Mouse (Mus musculus): ENCODE data around the gene Tmem183a.
A peak's percentile ranks its signal among the peaks of the same experiment; 100 is the strongest.

Gene Tmem183a

GRCm38 (mm10) chr1:134361857-134362212 is at the start of gene Tmem183a:
Gene Tmem183a, minus strand, starts transcription at chr1:134361979.
- peak; percentile 96 for DNase-seq (ENCODE audit: low read depth, low spot score)
- Histone ChIP-seq H3K27me3 (ENCODE audit: control insufficient read depth, insufficient read depth, low read length, poor library complexity, severe bottlenecking) (no peaks in the 10 kb centered on the region), H3K36me3 (ENCODE audit: control insufficient read depth, insufficient read depth, low read length, poor library complexity, severe bottlenecking) (peaks cover 2% of the 10 kb centered on the region)

- H3K36me3 ChIP-seq (ENCODE audit: control insufficient read depth, insufficient read depth, low read length, poor library complexity, severe bottlenecking): no peaks in the 10 kb centered on the region
- no peak for DNase-seq (ENCODE audit: low read depth, low spot score)
Measured at GRCm38 (mm10) chr1:134408080-134408479, 46.3 kb upstream of the Tmem183a start.

DNA sequence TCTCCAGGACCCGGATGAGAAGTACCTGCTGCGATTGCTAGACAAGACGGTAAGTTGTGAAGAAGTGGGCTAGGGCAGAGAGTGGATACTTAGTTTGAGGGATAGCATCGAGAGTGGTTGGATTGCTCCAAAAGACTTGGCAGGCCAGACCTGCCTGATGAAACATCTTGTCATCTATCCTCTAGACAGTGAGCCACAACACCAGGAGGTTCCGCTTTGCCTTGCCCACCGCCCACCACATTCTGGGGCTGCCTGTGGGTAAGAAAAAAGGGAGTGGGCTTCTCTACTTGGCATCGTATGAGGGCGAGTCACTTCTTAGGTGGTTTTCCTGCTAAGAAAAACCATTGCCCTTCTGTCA is 44.6 kb upstream of the Tmem183a start:
- DNase-seq (ENCODE audit: low read depth, low spot score): no peak
- no peaks in the 10 kb centered on the region for H3K36me3 ChIP-seq (ENCODE audit: control insufficient read depth, insufficient read depth, low read length, poor library complexity, severe bottlenecking)

More at GRCm38 (mm10) chr1:134408080-134408479, 46.3 kb upstream of the Tmem183a start:
- H3K27me3 ChIP-seq (ENCODE audit: control insufficient read depth, insufficient read depth, low read length, poor library complexity, severe bottlenecking): no peaks in the 10 kb centered on the region

DNA sequence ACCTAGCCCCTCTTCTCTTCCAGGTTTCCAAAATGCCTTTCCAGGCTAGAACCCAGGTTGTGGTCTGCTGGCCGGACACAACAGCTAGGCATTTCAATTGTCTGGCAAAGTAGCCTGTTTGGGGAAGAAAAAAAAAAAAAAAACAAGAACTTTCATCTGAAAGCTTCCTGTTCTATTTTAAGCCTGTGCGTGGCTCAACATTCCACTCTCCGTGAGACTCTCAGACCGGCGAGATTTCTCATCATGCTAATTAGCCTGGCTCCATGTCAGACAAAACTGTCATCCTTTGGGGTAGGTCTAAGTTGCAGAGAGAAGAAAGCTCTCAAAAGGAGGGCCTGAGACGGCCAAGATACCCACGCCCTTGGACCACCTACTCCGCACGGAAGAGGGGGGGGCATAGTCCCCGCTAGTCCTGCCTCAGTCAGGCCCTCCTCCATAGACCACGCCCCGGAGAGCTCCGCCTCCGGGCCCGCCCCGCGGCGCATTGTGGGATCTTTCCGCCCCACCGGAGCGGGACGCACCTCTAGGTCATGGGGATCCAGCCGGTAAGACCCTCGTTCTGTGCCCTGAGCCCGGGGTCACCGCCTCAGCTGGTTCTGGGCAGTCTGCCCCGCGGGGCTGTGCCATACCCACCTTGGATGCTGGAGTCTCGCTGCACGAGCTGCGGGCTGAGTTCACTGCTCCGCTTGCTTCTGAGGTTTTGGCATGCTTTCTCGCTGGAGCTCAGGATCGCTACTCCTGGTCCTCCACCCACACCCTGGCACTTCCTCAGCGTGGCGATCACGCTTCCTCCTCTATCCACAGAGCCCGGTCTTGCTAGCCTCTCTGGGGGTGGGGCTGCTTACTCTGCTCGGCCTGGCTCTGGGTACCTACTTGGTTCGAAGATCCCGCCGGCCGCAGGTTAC is 44.0 kb upstream of the Tmem183a start, which contains the start of gene Cyb5r1:
TSS of gene Cyb5r1 (plus strand) at position 51 of the 905 bp plus-strand sequence.
- peak; percentile 74 for DNase-seq (ENCODE audit: low read depth, low spot score)
- Histone ChIP-seq H3K36me3 (ENCODE audit: control insufficient read depth, insufficient read depth, low read length, poor library complexity, severe bottlenecking) (no peaks in the 10 kb centered on the region), H3K27me3 (ENCODE audit: control insufficient read depth, insufficient read depth, low read length, poor library complexity, severe bottlenecking) (no peaks in the 10 kb centered on the region)

More for the DNA sequence above, 44.6 kb upstream of the Tmem183a start:
- no peaks in the 10 kb centered on the region for H3K27me3 ChIP-seq (ENCODE audit: control insufficient read depth, insufficient read depth, low read length, poor library complexity, severe bottlenecking)

- no peak for DNase-seq (ENCODE audit: low read depth, low spot score)
Measured at GRCm38 (mm10) chr1:134399735-134400134, 38.0 kb upstream of the Tmem183a start.

DNA sequence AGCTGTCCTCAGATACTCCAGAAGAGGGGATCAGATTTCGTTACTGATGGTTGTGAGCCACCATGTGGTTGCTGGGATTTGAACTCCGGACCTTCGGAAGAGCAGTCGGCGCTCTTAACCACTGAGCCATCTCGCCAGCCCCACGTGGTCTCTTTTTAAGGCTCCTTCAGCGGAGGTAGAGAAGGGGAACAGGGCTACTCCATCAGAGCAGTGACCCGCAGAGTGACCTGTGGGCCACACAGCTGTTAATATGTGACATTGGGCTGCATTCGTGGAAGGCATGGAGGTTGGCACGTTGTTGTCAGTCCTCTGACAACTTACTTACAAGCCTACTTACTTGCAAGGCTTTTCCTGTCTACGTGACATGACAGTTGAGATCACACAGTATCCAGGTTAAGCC is 36.4 kb upstream of the Tmem183a start:
- no peaks in the 10 kb centered on the region for H3K27me3 ChIP-seq (ENCODE audit: control insufficient read depth, insufficient read depth, low read length, poor library complexity, severe bottlenecking)
- DNase-seq (ENCODE audit: low read depth, low spot score): no peak
- no peaks in the 10 kb centered on the region for H3K36me3 ChIP-seq (ENCODE audit: control insufficient read depth, insufficient read depth, low read length, poor library complexity, severe bottlenecking)

More at GRCm38 (mm10) chr1:134399735-134400134, 38.0 kb upstream of the Tmem183a start:
- Histone ChIP-seq H3K36me3 (ENCODE audit: control insufficient read depth, insufficient read depth, low read length, poor library complexity, severe bottlenecking) (no peaks in the 10 kb centered on the region), H3K27me3 (ENCODE audit: control insufficient read depth, insufficient read depth, low read length, poor library complexity, severe bottlenecking) (no peaks in the 10 kb centered on the region)

DNA sequence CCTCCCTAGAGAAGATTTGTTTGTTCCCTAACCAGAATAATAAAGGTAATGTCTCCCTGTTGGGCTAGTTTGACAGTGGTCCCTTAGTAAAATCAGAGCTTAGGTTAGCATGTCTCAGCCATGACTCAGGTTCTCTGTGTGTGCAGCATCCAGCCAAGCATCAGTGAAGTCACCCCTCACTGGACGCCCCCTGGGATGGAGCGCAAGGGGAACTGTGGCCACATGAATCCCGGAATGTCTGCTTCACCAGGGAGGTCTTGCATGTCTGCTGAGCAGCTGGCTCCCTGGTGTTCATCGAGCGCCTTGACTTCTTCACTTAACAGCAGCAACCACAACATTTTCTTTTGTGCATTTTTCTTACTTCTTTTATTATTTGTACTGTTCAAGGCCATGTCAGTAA is 32.0 kb upstream of the Tmem183a start:
- no peaks in the 10 kb centered on the region for H3K27me3 ChIP-seq (ENCODE audit: control insufficient read depth, insufficient read depth, low read length, poor library complexity, severe bottlenecking)
- no peak for DNase-seq (ENCODE audit: low read depth, low spot score)
- H3K36me3 ChIP-seq (ENCODE audit: control insufficient read depth, insufficient read depth, low read length, poor library complexity, severe bottlenecking): no peaks in the 10 kb centered on the region

DNA sequence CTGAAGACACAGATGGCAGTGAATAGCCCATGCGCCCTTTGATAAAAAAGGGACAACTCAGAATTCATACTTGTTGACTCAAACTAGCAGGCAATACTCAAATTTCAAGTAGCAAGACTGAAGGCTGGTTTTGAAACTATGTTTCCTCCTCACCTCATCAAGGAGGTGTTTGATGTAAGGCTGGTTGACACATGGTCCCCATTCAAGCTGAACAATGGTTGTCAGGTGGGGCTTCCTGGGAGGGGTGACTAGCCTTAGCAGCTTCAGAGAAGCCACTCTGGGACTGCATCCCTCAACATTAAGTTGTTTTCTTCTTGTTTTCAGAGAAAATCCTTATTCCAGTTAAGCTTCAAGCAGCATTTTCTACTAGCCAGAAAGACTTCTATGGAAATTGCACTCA is 23.9 kb upstream of the Tmem183a start, which contains the start of gene 4933406M09Rik:
TSS of gene 4933406M09Rik (plus strand) at position 275 of the 400 bp plus-strand sequence.
- Histone ChIP-seq H3K27me3 (ENCODE audit: control insufficient read depth, insufficient read depth, low read length, poor library complexity, severe bottlenecking) (no peaks in the 10 kb centered on the region), H3K36me3 (ENCODE audit: control insufficient read depth, insufficient read depth, low read length, poor library complexity, severe bottlenecking) (no peaks in the 10 kb centered on the region)

GRCm38 (mm10) chr1:134385176-134385575 is 23.4 kb upstream of the Tmem183a start:
- DNase-seq (ENCODE audit: low read depth, low spot score): no peak
- Histone ChIP-seq H3K36me3 (ENCODE audit: control insufficient read depth, insufficient read depth, low read length, poor library complexity, severe bottlenecking) (no peaks in the 10 kb centered on the region), H3K27me3 (ENCODE audit: control insufficient read depth, insufficient read depth, low read length, poor library complexity, severe bottlenecking) (no peaks in the 10 kb centered on the region)

More for the DNA sequence above, 23.9 kb upstream of the Tmem183a start, which contains the start of gene 4933406M09Rik:
- DNase-seq (ENCODE audit: low read depth, low spot score): no peak

- DNase-seq (ENCODE audit: low read depth, low spot score): no peak
- Histone ChIP-seq H3K36me3 (ENCODE audit: control insufficient read depth, insufficient read depth, low read length, poor library complexity, severe bottlenecking) (no peaks in the 10 kb centered on the region), H3K27me3 (ENCODE audit: control insufficient read depth, insufficient read depth, low read length, poor library complexity, severe bottlenecking) (no peaks in the 10 kb centered on the region)
Measured at GRCm38 (mm10) chr1:134384581-134384980, 22.8 kb upstream of the Tmem183a start.

- no peaks in the 10 kb centered on the region for H3K27me3 ChIP-seq (ENCODE audit: control insufficient read depth, insufficient read depth, low read length, poor library complexity, severe bottlenecking)
- no peaks in the 10 kb centered on the region for H3K36me3 ChIP-seq (ENCODE audit: control insufficient read depth, insufficient read depth, low read length, poor library complexity, severe bottlenecking)
- no peak for DNase-seq (ENCODE audit: low read depth, low spot score)
Measured at GRCm38 (mm10) chr1:134381795-134382625, 20.2 kb upstream of the Tmem183a start.

DNA sequence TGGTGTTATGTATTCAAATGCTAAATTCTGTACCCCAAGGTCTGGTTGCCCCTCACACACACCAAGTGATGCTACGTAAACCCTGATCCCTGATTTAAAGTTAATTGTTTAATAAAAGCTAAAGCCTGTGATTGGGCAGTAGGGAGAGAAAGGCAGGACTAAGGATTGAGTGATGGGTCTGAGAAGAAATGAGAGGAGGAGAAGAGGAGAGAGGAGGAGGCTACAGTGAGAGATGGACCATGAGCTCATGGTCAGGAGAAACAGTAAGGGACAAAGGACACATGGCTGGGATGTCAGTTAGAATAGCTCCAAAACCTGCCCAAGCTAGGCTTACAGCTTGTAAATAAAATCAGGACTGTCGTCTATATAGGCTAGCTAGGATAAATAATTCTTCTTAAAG is 19.3 kb upstream of the Tmem183a start:
- DNase-seq (ENCODE audit: low read depth, low spot score): no peak
- Histone ChIP-seq H3K36me3 (ENCODE audit: control insufficient read depth, insufficient read depth, low read length, poor library complexity, severe bottlenecking) (no peaks in the 10 kb centered on the region), H3K27me3 (ENCODE audit: control insufficient read depth, insufficient read depth, low read length, poor library complexity, severe bottlenecking) (no peaks in the 10 kb centered on the region)

DNA sequence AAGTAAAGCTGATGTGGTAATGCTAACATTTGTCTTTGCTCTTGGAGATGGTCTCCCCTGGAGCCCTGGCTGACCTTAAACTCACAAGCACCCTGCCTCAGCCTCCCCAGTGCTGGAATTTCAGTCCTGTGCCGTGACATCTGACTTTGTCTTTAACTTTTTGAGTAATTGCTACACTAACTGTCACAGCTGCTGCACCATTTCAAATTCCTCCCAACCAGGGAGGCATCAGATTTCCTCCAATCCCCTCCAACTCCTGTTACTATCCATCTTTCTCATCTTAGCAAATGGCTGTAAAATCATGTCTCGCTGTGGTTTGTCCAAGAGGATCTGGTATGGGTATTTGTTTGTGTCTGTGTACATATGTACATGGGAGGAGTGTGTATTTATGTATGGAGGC is 12.3 kb upstream of the Tmem183a start:
- Histone ChIP-seq H3K27me3 (ENCODE audit: control insufficient read depth, insufficient read depth, low read length, poor library complexity, severe bottlenecking) (no peaks in the 10 kb centered on the region), H3K36me3 (ENCODE audit: control insufficient read depth, insufficient read depth, low read length, poor library complexity, severe bottlenecking) (no peaks in the 10 kb centered on the region)
- DNase-seq (ENCODE audit: low read depth, low spot score): no peak

GRCm38 (mm10) chr1:134368777-134369337 is 7.1 kb upstream of the Tmem183a start:
- Histone ChIP-seq H3K36me3 (ENCODE audit: control insufficient read depth, insufficient read depth, low read length, poor library complexity, severe bottlenecking) (no peaks in the 10 kb centered on the region), H3K27me3 (ENCODE audit: control insufficient read depth, insufficient read depth, low read length, poor library complexity, severe bottlenecking) (no peaks in the 10 kb centered on the region)
- DNase-seq (ENCODE audit: low read depth, low spot score): peak; percentile 66
